Mouse (Mus musculus): ENCODE measurements around the gene Mep1a. TPM values are rescaled to one million over a fixed set of nuclear protein-coding genes. Genes with fewer than 3 reads are reported as not detected.

The Mep1a gene
- polyA plus RNA-seq, 1 experiment from 2014 or later = 0.03 TPM

DNA sequence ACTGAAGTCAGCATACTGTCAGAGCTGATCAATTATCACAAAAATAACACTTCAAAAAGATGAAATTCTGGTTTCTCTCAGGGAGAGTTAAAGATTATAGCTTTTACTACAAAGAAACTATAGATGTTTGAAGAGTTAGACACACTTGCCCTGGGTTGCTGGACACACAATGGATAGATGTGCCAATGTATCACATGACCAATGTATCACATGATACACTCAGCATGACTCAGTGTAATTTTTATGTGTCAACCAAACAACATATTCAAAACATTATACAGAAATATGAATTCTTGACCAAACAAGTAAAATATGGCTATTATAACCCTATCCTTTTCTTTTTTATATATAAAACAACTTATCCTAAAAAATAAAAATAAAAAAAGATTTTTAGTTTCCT lies 25.0 kb downstream of the Mep1a start:
- Histone ChIP-seq H3K9me3 (replicated peaks) (no peaks in the 10 kb centered on the region), H3K36me3 (replicated peaks) (no peaks in the 10 kb centered on the region), H3K4me2 (no peak overlapping the region), H3K4me1 (replicated peaks) (no peaks in the 10 kb centered on the region), H3K9ac (no peak overlapping the region), H3K27ac (replicated peaks) (no peak overlapping the region), H3K4me3 (replicated peaks) (no peak overlapping the region), H3K27me3 (no peaks in the 10 kb centered on the region)
- no peak for ATAC-seq (ENCODE audit: insufficient read depth)

- Histone ChIP-seq H3K9ac (no peak overlapping the region), H3K4me2 (no peak overlapping the region), H3K4me1 (replicated peaks) (no peaks in the 10 kb centered on the region), H3K9me3 (replicated peaks) (no peaks in the 10 kb centered on the region), H3K4me3 (replicated peaks) (no peak overlapping the region), H3K27me3 (no peaks in the 10 kb centered on the region), H3K27ac (replicated peaks) (no peak overlapping the region), H3K36me3 (replicated peaks) (no peaks in the 10 kb centered on the region)
- ATAC-seq (ENCODE audit: insufficient read depth) = no peak
- 67% methylated on average over 16 of the region's 16 CpGs for WGBS (ENCODE audit: insufficient replicate concordance)
Measured at GRCm38 (mm10) chr17:43474775-43475174, 27.8 kb downstream of the Mep1a start.

GRCm38 (mm10) chr17:43472558-43472957 lies 30.1 kb downstream of the Mep1a start:
- H3K9ac ChIP-seq = no peak overlapping the region
- H3K27me3 ChIP-seq = no peaks in the 10 kb centered on the region
- no peaks in the 10 kb centered on the region for H3K9me3 ChIP-seq (replicated peaks)
- no peaks in the 10 kb centered on the region for H3K36me3 ChIP-seq (replicated peaks)
- WGBS (ENCODE audit: insufficient replicate concordance) = 51% methylated on average over 4 of the region's 4 CpGs
- no peak for ATAC-seq (ENCODE audit: insufficient read depth)
- H3K4me1 ChIP-seq (replicated peaks) = no peaks in the 10 kb centered on the region
- H3K4me3 ChIP-seq (replicated peaks) = no peak overlapping the region
- no peak overlapping the region for H3K27ac ChIP-seq (replicated peaks)
- no peak overlapping the region for H3K4me2 ChIP-seq

- no peak overlapping the region for H3K27ac ChIP-seq (replicated peaks)
- H3K4me1 ChIP-seq (replicated peaks) = no peaks in the 10 kb centered on the region
- no peak overlapping the region for H3K4me3 ChIP-seq (replicated peaks)
- no peaks in the 10 kb centered on the region for H3K9me3 ChIP-seq (replicated peaks)
- H3K9ac ChIP-seq = no peak overlapping the region
- WGBS (ENCODE audit: insufficient replicate concordance) = 24% methylated on average over 3 of the region's 3 CpGs
- H3K36me3 ChIP-seq (replicated peaks) = no peaks in the 10 kb centered on the region
- no peak overlapping the region for H3K4me2 ChIP-seq
- ATAC-seq (ENCODE audit: insufficient read depth) = no peak
- no peaks in the 10 kb centered on the region for H3K27me3 ChIP-seq
Measured at GRCm38 (mm10) chr17:43470039-43470438, 32.6 kb downstream of the Mep1a start.

GRCm38 (mm10) chr17:43460245-43461181 lies 42.1 kb downstream of the Mep1a start:
- no peak overlapping the region for H3K4me2 ChIP-seq
- no peak overlapping the region for H3K27ac ChIP-seq (replicated peaks)
- no peaks in the 10 kb centered on the region for H3K9me3 ChIP-seq (replicated peaks)
- ATAC-seq (ENCODE audit: insufficient read depth) = 0 out of 2 replicates have a peak, but pooled peaks have one; percentile 31
- WGBS (ENCODE audit: insufficient replicate concordance) = 29% methylated on average over 19 of the region's 19 CpGs
- H3K27me3 ChIP-seq = no peaks in the 10 kb centered on the region
- no peak overlapping the region for H3K9ac ChIP-seq
- no peaks in the 10 kb centered on the region for H3K4me1 ChIP-seq (replicated peaks)
- no peaks in the 10 kb centered on the region for H3K36me3 ChIP-seq (replicated peaks)
- no peak overlapping the region for H3K4me3 ChIP-seq (replicated peaks)

GRCm38 (mm10) chr17:43459737-43460230 lies 42.8 kb downstream of the Mep1a start:
- 62% methylated on average over 12 of the region's 12 CpGs for WGBS (ENCODE audit: insufficient replicate concordance)
- ATAC-seq (ENCODE audit: insufficient read depth) = no peak
- H3K36me3 ChIP-seq (replicated peaks) = no peaks in the 10 kb centered on the region

GRCm38 (mm10) chr17:43458598-43458997 lies 44.0 kb downstream of the Mep1a start:
- Histone ChIP-seq H3K27me3 (no peaks in the 10 kb centered on the region), H3K4me1 (replicated peaks) (no peaks in the 10 kb centered on the region), H3K4me3 (replicated peaks) (no peak overlapping the region), H3K9ac (no peak overlapping the region), H3K9me3 (replicated peaks) (no peaks in the 10 kb centered on the region), H3K27ac (replicated peaks) (no peak overlapping the region), H3K36me3 (replicated peaks) (no peaks in the 10 kb centered on the region), H3K4me2 (no peak overlapping the region)
- 10% methylated on average over 9 of the region's 9 CpGs for WGBS (ENCODE audit: insufficient replicate concordance)
- no peak for ATAC-seq (ENCODE audit: insufficient read depth)

More at GRCm38 (mm10) chr17:43459737-43460230, 42.8 kb downstream of the Mep1a start:
- Histone ChIP-seq H3K9ac (no peak overlapping the region), H3K9me3 (replicated peaks) (no peaks in the 10 kb centered on the region), H3K27ac (replicated peaks) (no peak overlapping the region), H3K4me1 (replicated peaks) (no peaks in the 10 kb centered on the region), H3K4me2 (no peak overlapping the region), H3K27me3 (no peaks in the 10 kb centered on the region), H3K4me3 (replicated peaks) (no peak overlapping the region)

DNA sequence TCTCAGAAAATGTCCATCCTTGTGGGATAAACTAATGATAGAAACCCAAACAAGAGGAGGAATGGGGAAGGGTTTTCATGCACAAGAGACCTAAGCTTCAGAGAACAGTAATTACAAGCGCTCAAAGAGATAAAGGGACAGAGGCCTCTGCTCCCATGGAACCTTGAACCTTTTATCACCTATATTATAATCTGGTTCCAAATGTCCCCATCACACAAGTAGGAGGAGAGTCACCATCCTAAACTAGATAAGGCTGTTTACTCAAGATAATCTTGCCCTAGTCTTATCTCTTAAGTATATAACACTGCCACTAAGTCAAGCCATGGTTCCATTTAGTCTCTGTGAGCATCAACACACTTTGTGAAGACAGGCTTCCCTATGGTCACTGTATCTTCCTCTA lies 51.4 kb downstream of the Mep1a start:
- Histone ChIP-seq H3K4me2 (no peak overlapping the region), H3K4me3 (replicated peaks) (no peak overlapping the region), H3K9me3 (replicated peaks) (no peaks in the 10 kb centered on the region), H3K27ac (replicated peaks) (no peak overlapping the region), H3K27me3 (no peaks in the 10 kb centered on the region), H3K9ac (no peak overlapping the region), H3K36me3 (replicated peaks) (no peaks in the 10 kb centered on the region), H3K4me1 (replicated peaks) (no peaks in the 10 kb centered on the region)
- WGBS (ENCODE audit: insufficient replicate concordance) = 64% methylated on average over 1 of the region's 1 CpGs
- no peak for ATAC-seq (ENCODE audit: insufficient read depth)

DNA sequence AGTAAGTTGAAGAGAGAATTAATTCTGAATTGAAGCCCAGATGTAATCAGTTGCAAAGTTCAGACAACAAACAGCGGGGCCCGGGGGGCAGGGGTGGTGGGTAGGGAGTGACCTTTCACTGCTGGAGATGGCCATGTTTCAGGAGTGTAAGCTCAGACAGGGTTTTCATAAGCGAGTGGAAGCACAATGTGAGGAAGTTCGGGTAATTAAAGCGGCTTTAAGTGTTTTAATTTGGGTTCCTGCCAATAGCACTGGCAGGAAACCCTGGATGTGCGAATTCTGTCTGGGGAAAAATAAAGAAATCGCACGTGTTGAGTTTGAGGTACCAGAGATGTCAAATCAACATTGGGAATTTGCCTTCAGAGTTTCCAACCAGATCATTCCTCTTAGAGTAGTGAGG lies 68.1 kb downstream of the Mep1a start:
- 64% methylated on average over 8 of the region's 8 CpGs for WGBS (ENCODE audit: insufficient replicate concordance)
- no peak overlapping the region for H3K4me2 ChIP-seq
- no peaks in the 10 kb centered on the region for H3K36me3 ChIP-seq (replicated peaks)
- H3K9ac ChIP-seq = no peak overlapping the region
- H3K27me3 ChIP-seq = no peaks in the 10 kb centered on the region
- no peak for ATAC-seq (ENCODE audit: insufficient read depth)
- H3K27ac ChIP-seq (replicated peaks) = no peak overlapping the region
- no peak overlapping the region for H3K4me3 ChIP-seq (replicated peaks)
- no peaks in the 10 kb centered on the region for H3K4me1 ChIP-seq (replicated peaks)
- no peaks in the 10 kb centered on the region for H3K9me3 ChIP-seq (replicated peaks)

GRCm38 (mm10) chr17:43431692-43432091 lies 70.9 kb downstream of the Mep1a start:
- Histone ChIP-seq H3K9me3 (replicated peaks) (no peaks in the 10 kb centered on the region), H3K27ac (replicated peaks) (no peak overlapping the region), H3K4me3 (replicated peaks) (no peak overlapping the region), H3K36me3 (replicated peaks) (no peaks in the 10 kb centered on the region), H3K27me3 (no peaks in the 10 kb centered on the region), H3K4me1 (replicated peaks) (no peaks in the 10 kb centered on the region), H3K9ac (no peak overlapping the region), H3K4me2 (no peak overlapping the region)
- WGBS (ENCODE audit: insufficient replicate concordance) = 54% methylated on average over 5 of the region's 5 CpGs
- no peak for ATAC-seq (ENCODE audit: insufficient read depth)
